In genomic region chr5:123344628-123344962, GRCm38 (mm10) we compare ENCODE assay signal across 8 mouse cellular contexts. TPM values are rescaled to one million over a fixed set of nuclear protein-coding genes. Genes with fewer than 3 reads are reported as not detected.
A peak's percentile ranks its signal among the peaks of the same experiment; 100 is the strongest.
DNase-seq lines count a peak whose midpoint lies in the region; ATAC-seq and TF ChIP-seq lines count a peak whose summit lies in the region.

No protein-coding gene starts in this region.

- peak; percentile 41 for ATAC-seq in forebrain, embryonic 16.5 days
- peak; percentile 24 for ATAC-seq in liver, postnatal 0 days
- ATAC-seq in megakaryocyte progenitor cell, adult 5-6 weeks (replicated peaks; ENCODE audit: poor library complexity), result no peak

- H3K27me3 ChIP-seq in heart, embryonic 10.5 days (ENCODE audit: insufficient read depth, poor library complexity, severe bottlenecking), result no peaks in the 10 kb centered on the region
- H3K27me3 ChIP-seq in E14TG2a.4 (ENCODE audit: insufficient read depth, low read length), result peaks cover 10% of the 10 kb centered on the region
- no peaks in the 10 kb centered on the region for H3K27me3 ChIP-seq in forebrain, embryonic 16.5 days (replicated peaks; ENCODE audit: control insufficient read depth, insufficient read depth, low read length)
- H3K27me3 ChIP-seq in liver, postnatal 0 days (ENCODE audit: insufficient read depth, low read length), result no peaks in the 10 kb centered on the region

- no peak for TF ChIP-seq EP300 in liver, postnatal 0 days (IDR thresholded peaks at IDR 0.05; ENCODE audit: low read depth)

- WGBS in heart, embryonic 10.5 days, result 3% methylated on average over 47 of the region's 51 CpGs
- WGBS in forebrain, embryonic 16.5 days, result 0% methylated on average over 29 of the region's 51 CpGs
- WGBS in liver, postnatal 0 days (ENCODE audit: insufficient replicate concordance), result under 1% methylated on average over 26 of the region's 51 CpGs

- H3K36me3 ChIP-seq in heart, embryonic 10.5 days, result 0 out of 2 replicates have a peak, but pooled peaks cover 7% of the 10 kb centered on the region
- H3K36me3 ChIP-seq in E14TG2a.4 (ENCODE audit: insufficient read depth, low read length), result no peaks in the 10 kb centered on the region; the same call in 1 of the 2 replicates
- no peaks in the 10 kb centered on the region for H3K36me3 ChIP-seq in forebrain, embryonic 16.5 days (ENCODE audit: control insufficient read depth, insufficient read depth)
- H3K36me3 ChIP-seq in liver, postnatal 0 days (replicated peaks; ENCODE audit: insufficient read depth, low read length), result no peaks in the 10 kb centered on the region

- H3K4me2 ChIP-seq in forebrain, embryonic 16.5 days (ENCODE audit: low read length), result peak overlapping the region; percentile 84
- peak overlapping the region; percentile 93 for H3K4me2 ChIP-seq in liver, postnatal 0 days (ENCODE audit: low read depth, low read length)

- peak overlapping the region; percentile 98 for H3K9ac ChIP-seq in forebrain, embryonic 16.5 days (replicated peaks; ENCODE audit: low read depth, low read length)
- H3K9ac ChIP-seq in liver, postnatal 0 days (replicated peaks), result peak overlapping the region; percentile 81

- H3K27ac ChIP-seq in heart, embryonic 10.5 days, result peak overlapping the region; percentile 97
- H3K27ac ChIP-seq in forebrain, embryonic 16.5 days (ENCODE audit: low read length), result peak overlapping the region; percentile 100
- H3K27ac ChIP-seq in liver, postnatal 0 days (ENCODE audit: low read depth), result peak overlapping the region; percentile 91

- no peak for DNase-seq in heart, embryonic 10.5 days (ENCODE audit: low spot score)
- no peak for DNase-seq in heart, adult 9 months (ENCODE audit: low spot score in 2 of 2)
- no peak for DNase-seq in liver, postnatal 0 days
- no peak for DNase-seq in adrenal gland, adult 18-20 months (ENCODE audit: low spot score in 2 of 2)
- no peak for DNase-seq in retina, postnatal 1 day

- no peaks in the 10 kb centered on the region for H3K9me3 ChIP-seq in heart, embryonic 10.5 days
- no peaks in the 10 kb centered on the region for H3K9me3 ChIP-seq in E14TG2a.4 (ENCODE audit: low read length)
- no peaks in the 10 kb centered on the region for H3K9me3 ChIP-seq in forebrain, embryonic 16.5 days (ENCODE audit: control insufficient read depth, low read length)
- no peaks in the 10 kb centered on the region for H3K9me3 ChIP-seq in liver, postnatal 0 days (ENCODE audit: low read length)

- H3K4me3 ChIP-seq in heart, embryonic 10.5 days, result peak overlapping the region; percentile 93
- H3K4me3 ChIP-seq in E14TG2a.4 (replicated peaks; ENCODE audit: low read length), result peak overlapping the region; percentile 90
- H3K4me3 ChIP-seq in forebrain, embryonic 16.5 days (replicated peaks; ENCODE audit: low read length), result peak overlapping the region; percentile 67
- H3K4me3 ChIP-seq in liver, postnatal 0 days (ENCODE audit: low read depth, low read length), result peak overlapping the region; percentile 76

- peaks cover 32% of the 10 kb centered on the region for H3K4me1 ChIP-seq in heart, embryonic 10.5 days
- H3K4me1 ChIP-seq in E14TG2a.4 (replicated peaks; ENCODE audit: low read depth, low read length), result peaks cover 50% of the 10 kb centered on the region
- H3K4me1 ChIP-seq in forebrain, embryonic 16.5 days (replicated peaks; ENCODE audit: control insufficient read depth, insufficient read depth, low read length), result peaks cover 38% of the 10 kb centered on the region
- H3K4me1 ChIP-seq in liver, postnatal 0 days (ENCODE audit: insufficient read depth), result peaks cover 20% of the 10 kb centered on the region

- TF ChIP-seq CTCF in E14TG2a.4 (conservative IDR thresholded peaks at IDR 0.05; ENCODE audit: low read length), result no peak
- TF ChIP-seq CTCF in liver, postnatal 0 days (IDR thresholded peaks at IDR 0.05; ENCODE audit: low read depth), result no peak

RNA-seq across cellular contexts. Expression of gene Bcl7a, which starts 1.0 kb away (rescaled TPM):
- 16.3 and 21.9 TPM in 2 replicates for polyA plus RNA-seq in heart, embryonic 10.5 days (2016; fragmentation: Nextera tagmentation; extraction: Ambion mirVana)
- polyA plus RNA-seq in forebrain, embryonic 16.5 days (2015; fragmentation: Nextera tagmentation; extraction: Ambion mirVana), result 81.9 and 84.3 TPM in 2 replicates
- 5.1 and 5.3 TPM in 2 replicates for polyA plus RNA-seq in liver, postnatal 0 days (2015; fragmentation: Nextera tagmentation; extraction: Ambion mirVana)
- total RNA-seq in megakaryocyte progenitor cell, adult 5-6 weeks (2015), result 16.3 and 20.0 TPM in 2 replicates
- 14.7 and 17.5 TPM in 2 replicates for total RNA-seq in megakaryocyte progenitor cell, adult 5-6 weeks (2017)
- total RNA-seq in adrenal gland, adult 18-20 months (2021), result 1 to 10 TPM; 6.9 to 7.1 TPM

RNA-seq across cellular contexts. Expression of gene Mlxip, which starts 50.0 kb away (rescaled TPM):
- polyA plus RNA-seq in heart, embryonic 10.5 days (2016; fragmentation: Nextera tagmentation; extraction: Ambion mirVana), result 13.1 and 17.0 TPM in 2 replicates
- 18.0 and 18.1 TPM in 2 replicates for polyA plus RNA-seq in forebrain, embryonic 16.5 days (2015; fragmentation: Nextera tagmentation; extraction: Ambion mirVana)
- 3.5 and 4.5 TPM in 2 replicates for polyA plus RNA-seq in liver, postnatal 0 days (2015; fragmentation: Nextera tagmentation; extraction: Ambion mirVana)
- 32.6 TPM in 2 replicates for total RNA-seq in megakaryocyte progenitor cell, adult 5-6 weeks (2015)
- 11.0 and 11.3 TPM in 2 replicates for total RNA-seq in megakaryocyte progenitor cell, adult 5-6 weeks (2017)
- 10 to 100 TPM; 18.5 to 26.8 TPM for total RNA-seq in adrenal gland, adult 18-20 months (2021)
